In the genomic region with DNA sequence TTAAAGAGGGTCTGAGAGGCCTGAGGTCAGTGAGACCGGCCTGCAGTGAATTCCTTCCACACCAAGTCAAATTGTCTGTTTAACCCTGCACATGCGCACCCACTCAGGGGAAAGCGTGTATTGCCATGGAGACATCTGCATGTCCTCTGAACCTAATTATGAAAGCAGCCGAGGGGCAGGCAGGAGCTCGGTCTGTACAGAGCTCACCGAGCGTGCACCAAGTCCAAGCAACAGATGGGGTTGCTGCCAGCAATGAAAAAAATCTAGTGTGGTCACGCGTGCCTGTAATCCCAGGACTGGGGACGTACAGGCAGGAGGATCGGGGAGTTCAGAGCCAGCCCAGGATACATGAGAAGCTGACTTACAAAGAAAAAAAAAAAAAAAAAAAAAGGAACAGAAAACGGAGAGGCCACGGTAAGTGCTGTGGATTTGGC, we compare ENCODE assay signal across 2 mouse cellular contexts.
TF ChIP-seq lines count a peak whose summit lies in the region.

No protein-coding gene starts in this region.

TF ChIP-seq in C2C12, 6 proteins besides CTCF, POLR2A, EP300 and RAD21:
- no peak for TF ChIP-seq MAX (IDR thresholded peaks at IDR 0.05)
- TF ChIP-seq USF1 (IDR thresholded peaks at IDR 0.05; ENCODE audit: low read depth): peak; percentile 61
- no peak for TF ChIP-seq MYOG (IDR thresholded peaks at IDR 0.05; ENCODE audit: control insufficient read depth, extremely low read depth, insufficient read length)
- TF ChIP-seq MYOD1 (IDR thresholded peaks at IDR 0.05; ENCODE audit: control insufficient read depth, insufficient read length, low read depth): no peak
- TF ChIP-seq CEBPB (IDR thresholded peaks at IDR 0.05; ENCODE audit: low read depth): no peak
- TF ChIP-seq FOSL1 (IDR thresholded peaks at IDR 0.05; ENCODE audit: insufficient read depth, low read length, poor library complexity, severe bottlenecking): no peak

TF ChIP-seq in CH12.LX, 34 proteins besides CTCF, POLR2A, EP300 and RAD21:
- TF ChIP-seq HCFC1 (IDR thresholded peaks at IDR 0.05; ENCODE audit: low read depth, low read length) (no peak), NRF1 (IDR thresholded peaks at IDR 0.05; ENCODE audit: low read depth, low read length) (peak; percentile 91), ZKSCAN1 (IDR thresholded peaks at IDR 0.05; ENCODE audit: borderline replicate concordance, low read depth, low read length) (no peak), KAT2A (IDR thresholded peaks at IDR 0.05; ENCODE audit: insufficient replicate concordance, low read length) (no peak), UBTF (IDR thresholded peaks at IDR 0.05; ENCODE audit: low read depth, low read length) (no peak), CHD2 (IDR thresholded peaks at IDR 0.05; ENCODE audit: low read length) (no peak), CHD1 (IDR thresholded peaks at IDR 0.05; ENCODE audit: low read depth, low read length) (no peak), USF2 (conservative IDR thresholded peaks at IDR 0.05; ENCODE audit: low read depth, low read length) (no peak), ZMIZ1 (IDR thresholded peaks at IDR 0.05; ENCODE audit: low read depth, low read length) (no peak), ETS1 (conservative IDR thresholded peaks at IDR 0.05; ENCODE audit: low read depth, low read length) (no peak; the same call in 1 of the 2 replicates), MAZ (IDR thresholded peaks at IDR 0.05; ENCODE audit: low read depth, low read length) (no peak), JUN (IDR thresholded peaks at IDR 0.05; ENCODE audit: insufficient read depth, low read depth, low read length) (no peak), USF1 (IDR thresholded peaks at IDR 0.05; ENCODE audit: low read depth, low read length) (no peak), TBP (conservative IDR thresholded peaks at IDR 0.05; ENCODE audit: low read depth, low read length) (no peak), POLR2AphosphoS2 (IDR thresholded peaks at IDR 0.05; ENCODE audit: low read depth, low read length) (no peak), MXI1 (IDR thresholded peaks at IDR 0.05; ENCODE audit: low read depth, low read length) (no peak; the same call in 1 of the 2 replicates), MAX (IDR thresholded peaks at IDR 0.05; ENCODE audit: low read length) (0 out of 2 replicates have a peak, but pooled peaks have one; percentile 19), PAX5 (IDR thresholded peaks at IDR 0.05; ENCODE audit: low read length) (no peak), TCF12 (IDR thresholded peaks at IDR 0.05; ENCODE audit: low read depth, low read length) (no peak), SIN3A (IDR thresholded peaks at IDR 0.05; ENCODE audit: low read length) (no peak), NELFE (IDR thresholded peaks at IDR 0.05; ENCODE audit: low read depth, low read length) (no peak), E2F4 (IDR thresholded peaks at IDR 0.05; ENCODE audit: insufficient replicate concordance, low read depth, low read length) (no peak), BHLHE40 (IDR thresholded peaks at IDR 0.05; ENCODE audit: low read depth, low read length) (peak; percentile 62; the same call in 1 of the 2 replicates), SMC3 (IDR thresholded peaks at IDR 0.05; ENCODE audit: low read depth, low read length) (no peak), RCOR1 (conservative IDR thresholded peaks at IDR 0.05; ENCODE audit: low read depth, low read length) (0 out of 2 replicates have a peak, but pooled peaks have one; percentile 23), IRF4 (IDR thresholded peaks at IDR 0.05; ENCODE audit: low read depth, low read length) (peak; percentile 41; the same call in 1 of the 2 replicates), ELF1 (IDR thresholded peaks at IDR 0.05; ENCODE audit: low read depth, low read length) (no peak), ZNF384 (IDR thresholded peaks at IDR 0.05; ENCODE audit: low read depth, low read length) (peak; percentile 95), JUND (conservative IDR thresholded peaks at IDR 0.05; ENCODE audit: low read depth, low read length) (no peak), MYC (IDR thresholded peaks at IDR 0.05; ENCODE audit: low read depth, low read length) (peak; percentile 58; the same call in 1 of the 2 replicates), GABPA (IDR thresholded peaks at IDR 0.05; ENCODE audit: insufficient replicate concordance, low read depth, low read length) (no peak), MEF2A (IDR thresholded peaks at IDR 0.05; ENCODE audit: borderline replicate concordance, low read depth, low read length) (no peak)
